Mouse (Mus musculus) stomach, embryonic 14.5 days (tissue): ENCODE results near the gene Ppp1r1b. TPM values are rescaled to one million over a fixed set of nuclear protein-coding genes. Genes with fewer than 3 reads are reported as not detected.
A peak's percentile ranks its signal among the peaks of the same experiment; 100 is the strongest.

ENCODE experiments used
- ATAC-seq: fragments of 200-750 bp; cut with Nextera tagmentation; 2 replicates; pipeline ENCODE4 v1.8.0; 2017; ENCODE audit warnings: low read depth, moderate TSS enrichment; ENCODE audit not compliant: insufficient number of reproducible peaks, insufficient read depth, low FRiP score
- H3K27ac ChIP-seq: fragments of 300-500 bp; sonication (generic); 2 replicates; pipeline ENCODE4 v1.5.1; 2014; ENCODE audit warnings: mild to moderate bottlenecking, low read length, moderate library complexity, mixed read lengths
- H3K27me3 ChIP-seq: fragments of 300-500 bp; sonication (generic); 2 replicates; pipeline ENCODE4 v1.6.1; 2014; ENCODE audit warnings: low read length, control low read depth, mixed read lengths; ENCODE audit not compliant: control insufficient read depth, insufficient read depth
- H3K36me3 ChIP-seq: fragments of 300-500 bp; sonication (generic); 2 replicates; pipeline ENCODE4 v1.6.1; 2014; ENCODE audit warnings: mild to moderate bottlenecking, control low read depth, low read length, moderate library complexity, mixed read lengths; ENCODE audit not compliant: control insufficient read depth, insufficient read depth
- H3K4me1 ChIP-seq: fragments of 300-500 bp; sonication (generic); 2 replicates; pipeline ENCODE4 v1.6.1; 2014; ENCODE audit warnings: low read length, control low read depth, mixed read lengths; ENCODE audit not compliant: control insufficient read depth, insufficient read depth
- H3K4me2 ChIP-seq: fragments of 300-500 bp; sonication (generic); replicated peaks from 2 replicates; pipeline ENCODE4 v1.6.1; 2014; ENCODE audit warnings: low read depth, low read length, control low read depth
- H3K4me3 ChIP-seq: fragments of 300-500 bp; sonication (generic); 2 replicates; pipeline ENCODE4 v1.5.1; 2014; ENCODE audit warnings: low read depth, low read length, control low read depth
- H3K9ac ChIP-seq: fragments of 300-500 bp; sonication (generic); replicated peaks from 2 replicates; pipeline ENCODE4 v1.6.1; 2014; ENCODE audit warnings: low read depth, mild to moderate bottlenecking, control low read depth, low read length, moderate library complexity, mixed read lengths
- H3K9me3 ChIP-seq: fragments of 300-500 bp; sonication (generic); 2 replicates; pipeline ENCODE4 v1.6.1; 2016; ENCODE audit warnings: low read depth, low read length, control low read depth; ENCODE audit not compliant: control insufficient read depth
- WGBS: fragments of 180-500 bp; shearing (Covaris S2); extraction: QIAGEN DNeasy Blood & Tissue Kit; methylation state at CpG from one replicate; pipeline ENCODE4 v1.1.7; 2014; 5-methylcytosine and 5-hydroxymethylcytosine counted together
- polyA plus RNA-seq: library from polyadenylated mRNA; unstranded; fragments of >200 nt; fragmentation: Nextera tagmentation; extraction: Ambion mirVana; gene quantifications from 2 replicates; pipeline ENCODE4 v1.2.1, GENCODE M21; 2014

Gene Ppp1r1b
- polyA plus RNA-seq, 1 experiment from 2014 or later = 8.7 TPM

GRCm38 (mm10) chr11:98326741-98327135 lies 21.5 kb upstream of the Ppp1r1b start:
- Histone ChIP-seq H3K4me1 (no peaks in the 10 kb centered on the region), H3K36me3 (no peaks in the 10 kb centered on the region), H3K4me2 (no peak overlapping the region), H3K9me3 (no peaks in the 10 kb centered on the region), H3K4me3 (no peak overlapping the region), H3K27me3 (peaks cover 94% of the 10 kb centered on the region), H3K9ac (no peak overlapping the region), H3K27ac (no peak overlapping the region)
- under 1% methylated on average over 19 of the region's 19 CpGs for WGBS
- no peak for ATAC-seq

GRCm38 (mm10) chr11:98327136-98328030 lies 20.8 kb upstream of the Ppp1r1b start:
- Histone ChIP-seq H3K27ac (no peak overlapping the region), H3K4me1 (no peaks in the 10 kb centered on the region), H3K4me2 (peak overlapping the region; percentile 30), H3K4me3 (peak overlapping the region; percentile 17), H3K9me3 (no peaks in the 10 kb centered on the region), H3K36me3 (no peaks in the 10 kb centered on the region), H3K9ac (no peak overlapping the region), H3K27me3 (peaks cover 94% of the 10 kb centered on the region)
- ATAC-seq = peak; percentile 25; the same call in 1 of the 2 replicates
- WGBS = under 1% methylated on average over 97 of the region's 97 CpGs

- H3K4me1 ChIP-seq = no peaks in the 10 kb centered on the region
- no peak overlapping the region for H3K27ac ChIP-seq
- peak overlapping the region; percentile 30; the same call in 1 of the 2 replicates for H3K4me2 ChIP-seq
- WGBS = 0% methylated on average over 35 of the region's 35 CpGs
- H3K36me3 ChIP-seq = no peaks in the 10 kb centered on the region
- H3K4me3 ChIP-seq = peak overlapping the region; percentile 17
- H3K9ac ChIP-seq = no peak overlapping the region
- H3K27me3 ChIP-seq = peaks cover 93% of the 10 kb centered on the region
- no peaks in the 10 kb centered on the region for H3K9me3 ChIP-seq
- ATAC-seq = no peak
Measured at GRCm38 (mm10) chr11:98328031-98328370, 20.2 kb upstream of the Ppp1r1b start.

- no peaks in the 10 kb centered on the region for H3K4me1 ChIP-seq
- no peaks in the 10 kb centered on the region for H3K9me3 ChIP-seq
- H3K27ac ChIP-seq = no peak overlapping the region
- peak overlapping the region; percentile 17 for H3K4me3 ChIP-seq
- H3K27me3 ChIP-seq = peaks cover 93% of the 10 kb centered on the region
- no peak for ATAC-seq
- no peak overlapping the region for H3K9ac ChIP-seq
- peak overlapping the region; percentile 30; the same call in 1 of the 2 replicates for H3K4me2 ChIP-seq
- WGBS = under 1% methylated on average over 51 of the region's 56 CpGs
- H3K36me3 ChIP-seq = no peaks in the 10 kb centered on the region
Measured at GRCm38 (mm10) chr11:98328371-98329069, 19.7 kb upstream of the Ppp1r1b start.

DNA sequence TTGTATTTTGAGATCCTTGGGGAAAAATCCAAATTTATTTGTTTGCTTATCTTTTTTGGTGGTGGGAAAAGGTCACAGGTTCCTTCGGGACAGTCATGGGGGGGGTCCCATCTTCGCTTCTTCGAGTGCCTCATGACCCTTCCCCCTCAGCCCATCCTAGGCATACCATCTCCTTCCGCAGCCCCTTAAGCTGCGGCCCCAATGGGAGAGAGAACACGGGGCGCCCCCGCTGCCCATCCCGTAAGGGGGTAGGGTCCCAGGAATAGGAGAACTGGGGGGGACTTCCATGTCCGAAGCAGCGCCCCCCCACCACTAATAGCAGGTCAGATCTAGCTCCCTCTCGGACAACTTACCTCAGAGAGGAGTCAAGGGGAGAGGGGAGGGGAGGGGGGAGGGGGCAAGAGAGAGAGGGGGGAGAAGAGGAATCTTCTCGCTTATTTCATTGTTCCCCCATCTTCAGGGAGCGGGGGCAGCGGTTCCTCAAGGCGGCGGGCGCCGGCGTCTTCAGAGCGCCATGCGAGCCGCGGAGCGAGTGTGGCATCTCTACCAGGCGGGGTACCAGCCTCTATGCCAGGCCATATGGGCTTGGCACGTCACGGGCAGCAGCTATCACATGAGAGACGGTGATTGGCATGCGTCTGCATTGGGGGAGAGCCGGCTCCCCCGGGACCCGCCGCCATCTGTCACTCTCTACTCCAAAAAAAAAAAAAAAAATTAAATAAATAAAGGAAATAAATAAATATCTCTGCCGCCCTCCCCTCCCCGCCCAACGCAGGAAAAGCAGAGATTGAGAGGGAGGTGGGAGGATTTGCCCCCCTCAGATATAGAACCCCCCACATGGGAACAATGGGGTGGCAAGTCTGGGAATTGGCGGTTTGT lies 18.9 kb upstream of the Ppp1r1b start, which contains the start of gene Neurod2:
Gene Neurod2 (minus strand): TSS at position 568 of the 879 bp plus-strand sequence.
- H3K27ac ChIP-seq = no peak within 1 kb of the TSS
- H3K4me1 ChIP-seq = no peaks in the 10 kb centered on the region
- peak within 1 kb of the TSS; percentile 17 for H3K4me3 ChIP-seq
- no peak within 1 kb of the TSS for H3K9ac ChIP-seq
- H3K27me3 ChIP-seq = peaks cover 93% of the 10 kb centered on the region
- H3K4me2 ChIP-seq = peak within 1 kb of the TSS; percentile 30; the same call in 1 of the 2 replicates
- 2% methylated on average over 38 of the region's 38 CpGs for WGBS
- ATAC-seq = no peak
- no peaks in the 10 kb centered on the region for H3K36me3 ChIP-seq
- no peaks in the 10 kb centered on the region for H3K9me3 ChIP-seq

GRCm38 (mm10) chr11:98329960-98330744 lies 18.1 kb upstream of the Ppp1r1b start:
- Histone ChIP-seq H3K9me3 (no peaks in the 10 kb centered on the region), H3K27me3 (peaks cover 93% of the 10 kb centered on the region), H3K36me3 (no peaks in the 10 kb centered on the region), H3K4me3 (no peak overlapping the region), H3K9ac (no peak overlapping the region), H3K4me2 (no peak overlapping the region), H3K27ac (no peak overlapping the region), H3K4me1 (no peaks in the 10 kb centered on the region)
- 21% methylated on average over 9 of the region's 9 CpGs for WGBS
- ATAC-seq = no peak

GRCm38 (mm10) chr11:98330745-98331204 lies 17.4 kb upstream of the Ppp1r1b start:
- no peak overlapping the region for H3K4me3 ChIP-seq
- WGBS = 52% methylated on average over 2 of the region's 2 CpGs
- H3K9me3 ChIP-seq = no peaks in the 10 kb centered on the region
- H3K9ac ChIP-seq = no peak overlapping the region
- no peaks in the 10 kb centered on the region for H3K36me3 ChIP-seq
- no peaks in the 10 kb centered on the region for H3K4me1 ChIP-seq
- peaks cover 93% of the 10 kb centered on the region for H3K27me3 ChIP-seq
- H3K4me2 ChIP-seq = no peak overlapping the region
- no peak overlapping the region for H3K27ac ChIP-seq
- ATAC-seq = no peak
